Mouse (Mus musculus) hindbrain, embryonic 16.5 days (tissue): Measurements from ENCODE around the gene Sh3rf1. TPM values are rescaled to one million over a fixed set of nuclear protein-coding genes. Genes with fewer than 3 reads are reported as not detected.
A peak's percentile ranks its signal among the peaks of the same experiment; 100 is the strongest.

ENCODE experiments used
- ATAC-seq: fragments of 200-750 bp; cut with Nextera tagmentation; 2 replicates; pipeline ENCODE4 v1.8.0; 2017; ENCODE audit warnings: moderate TSS enrichment, moderate library complexity
- H3K27ac ChIP-seq: fragments of 300-500 bp; sonication (generic); 2 replicates; pipeline ENCODE4 v1.5.1; 2014; ENCODE audit warnings: low read depth, mild to moderate bottlenecking, control low read depth, low read length, moderate library complexity
- H3K27me3 ChIP-seq: fragments of 300-500 bp; sonication (generic); replicated peaks from 2 replicates; pipeline ENCODE4 v1.6.1; 2014; ENCODE audit warnings: low read length; ENCODE audit not compliant: control insufficient read depth, insufficient read depth
- H3K36me3 ChIP-seq: fragments of 300-500 bp; sonication (generic); 2 replicates; pipeline ENCODE4 v1.6.1; 2014; ENCODE audit warnings: mild to moderate bottlenecking, low read length, moderate library complexity, mixed read lengths; ENCODE audit not compliant: control insufficient read depth, insufficient read depth
- H3K4me1 ChIP-seq: fragments of 300-500 bp; sonication (generic); 2 replicates; pipeline ENCODE4 v1.6.1; 2014; ENCODE audit warnings: low read depth, low read length; ENCODE audit not compliant: control insufficient read depth, insufficient read depth
- H3K4me2 ChIP-seq: fragments of 300-500 bp; sonication (generic); 2 replicates; pipeline ENCODE4 v1.6.1; 2014; ENCODE audit warnings: mild to moderate bottlenecking, low read length, control low read depth, moderate library complexity
- H3K4me3 ChIP-seq: fragments of 300-500 bp; sonication (generic); 2 replicates; pipeline ENCODE4 v1.5.1; 2014; ENCODE audit warnings: mild to moderate bottlenecking, low read length, control low read depth, moderate library complexity
- H3K9ac ChIP-seq: fragments of 300-500 bp; sonication (generic); 2 replicates; pipeline ENCODE4 v1.6.1; 2014; ENCODE audit warnings: low read depth, mild to moderate bottlenecking, control low read depth, low read length, moderate library complexity
- H3K9me3 ChIP-seq: fragments of 300-500 bp; sonication (generic); 2 replicates; pipeline ENCODE4 v1.6.1; 2014; ENCODE audit warnings: mild to moderate bottlenecking, low read length, moderate library complexity; ENCODE audit not compliant: control insufficient read depth
- WGBS: fragments of 180-500 bp; shearing (Covaris S2); extraction: QIAGEN DNeasy Blood & Tissue Kit; methylation state at CpG from one replicate; pipeline ENCODE4 v1.1.7; 2014; 5-methylcytosine and 5-hydroxymethylcytosine counted together
- polyA plus RNA-seq: library from polyadenylated mRNA; unstranded; fragments of >200 nt; fragmentation: Nextera tagmentation; extraction: Ambion mirVana; gene quantifications from 2 replicates; pipeline ENCODE4 v1.2.1, GENCODE M21; 2015

Gene Sh3rf1
- polyA plus RNA-seq, 1 experiment from 2014 or later = 23.3 TPM

- peaks cover 6% of the 10 kb centered on the region for H3K9me3 ChIP-seq
- ATAC-seq = 0 out of 2 replicates have a peak, but pooled peaks have one; percentile 31
Measured at GRCm38 (mm10) chr8:61247270-61248025, 23.8 kb downstream of the Sh3rf1 start.

GRCm38 (mm10) chr8:61249511-61249910 lies 25.8 kb downstream of the Sh3rf1 start:
- ATAC-seq = no peak
- Histone ChIP-seq H3K4me3 (no peak overlapping the region), H3K27ac (no peak overlapping the region), H3K9me3 (peaks cover 6% of the 10 kb centered on the region), H3K9ac (no peak overlapping the region), H3K27me3 (no peaks in the 10 kb centered on the region), H3K4me2 (no peak overlapping the region), H3K36me3 (peaks cover 4% of the 10 kb centered on the region; the same call in 1 of the 2 replicates), H3K4me1 (peaks cover 4% of the 10 kb centered on the region; the same call in 1 of the 2 replicates)
- WGBS = 95% methylated on average over 4 of the region's 4 CpGs

More at GRCm38 (mm10) chr8:61247270-61248025, 23.8 kb downstream of the Sh3rf1 start:
- Histone ChIP-seq H3K4me1 (peaks cover 4% of the 10 kb centered on the region; the same call in 1 of the 2 replicates), H3K36me3 (peaks cover 4% of the 10 kb centered on the region; the same call in 1 of the 2 replicates), H3K9ac (no peak overlapping the region), H3K4me2 (no peak overlapping the region), H3K27me3 (no peaks in the 10 kb centered on the region), H3K27ac (no peak overlapping the region), H3K4me3 (no peak overlapping the region)
- WGBS = 50% methylated on average over 13 of the region's 13 CpGs

- no peak for ATAC-seq
- H3K9me3 ChIP-seq = peaks cover 6% of the 10 kb centered on the region
- H3K4me2 ChIP-seq = no peak overlapping the region
- WGBS = 79% methylated on average over 5 of the region's 5 CpGs
- H3K9ac ChIP-seq = no peak overlapping the region
- H3K27ac ChIP-seq = no peak overlapping the region
- H3K27me3 ChIP-seq = no peaks in the 10 kb centered on the region
- H3K36me3 ChIP-seq = peaks cover 4% of the 10 kb centered on the region; the same call in 1 of the 2 replicates
- H3K4me1 ChIP-seq = peaks cover 3% of the 10 kb centered on the region
- H3K4me3 ChIP-seq = no peak overlapping the region
Measured at GRCm38 (mm10) chr8:61254196-61254595, 30.5 kb downstream of the Sh3rf1 start.

GRCm38 (mm10) chr8:61258828-61259227 lies 35.2 kb downstream of the Sh3rf1 start:
- no peak for ATAC-seq
- Histone ChIP-seq H3K4me1 (peaks cover 17% of the 10 kb centered on the region), H3K9me3 (no peaks in the 10 kb centered on the region), H3K4me2 (no peak overlapping the region), H3K36me3 (no peaks in the 10 kb centered on the region), H3K9ac (no peak overlapping the region), H3K27ac (no peak overlapping the region), H3K4me3 (no peak overlapping the region), H3K27me3 (no peaks in the 10 kb centered on the region)
- WGBS = 86% methylated on average over 9 of the region's 9 CpGs

GRCm38 (mm10) chr8:61259526-61259925 lies 35.9 kb downstream of the Sh3rf1 start:
- H3K27ac ChIP-seq = no peak overlapping the region
- ATAC-seq = peak; percentile 60
- 68% methylated on average over 7 of the region's 7 CpGs for WGBS
- H3K27me3 ChIP-seq = no peaks in the 10 kb centered on the region
- no peak overlapping the region for H3K9ac ChIP-seq
- no peaks in the 10 kb centered on the region for H3K36me3 ChIP-seq
- no peaks in the 10 kb centered on the region for H3K9me3 ChIP-seq
- H3K4me3 ChIP-seq = no peak overlapping the region
- H3K4me1 ChIP-seq = peaks cover 17% of the 10 kb centered on the region
- no peak overlapping the region for H3K4me2 ChIP-seq

GRCm38 (mm10) chr8:61260530-61260929 lies 36.9 kb downstream of the Sh3rf1 start:
- peaks cover 17% of the 10 kb centered on the region for H3K4me1 ChIP-seq
- H3K9me3 ChIP-seq = no peaks in the 10 kb centered on the region
- H3K36me3 ChIP-seq = no peaks in the 10 kb centered on the region
- ATAC-seq = no peak
- H3K4me3 ChIP-seq = no peak overlapping the region
- no peak overlapping the region for H3K27ac ChIP-seq
- H3K4me2 ChIP-seq = no peak overlapping the region
- 70% methylated on average over 7 of the region's 7 CpGs for WGBS
- no peak overlapping the region for H3K9ac ChIP-seq
- no peaks in the 10 kb centered on the region for H3K27me3 ChIP-seq

GRCm38 (mm10) chr8:61261374-61261773 lies 37.7 kb downstream of the Sh3rf1 start:
- Histone ChIP-seq H3K9me3 (no peaks in the 10 kb centered on the region), H3K4me2 (no peak overlapping the region), H3K4me1 (peaks cover 14% of the 10 kb centered on the region), H3K36me3 (no peaks in the 10 kb centered on the region), H3K27ac (no peak overlapping the region), H3K27me3 (no peaks in the 10 kb centered on the region), H3K4me3 (no peak overlapping the region), H3K9ac (no peak overlapping the region)
- whole genome bisulfite sequencing = 59% methylated on average over 4 of the region's 4 CpGs
- ATAC-seq = no peak; the same call in 1 of the 2 replicates

- Histone ChIP-seq H3K9ac (no peak overlapping the region), H3K4me3 (no peak overlapping the region), H3K27ac (no peak overlapping the region), H3K36me3 (no peaks in the 10 kb centered on the region), H3K27me3 (no peaks in the 10 kb centered on the region), H3K4me1 (peaks cover 14% of the 10 kb centered on the region), H3K9me3 (no peaks in the 10 kb centered on the region), H3K4me2 (no peak overlapping the region)
- WGBS = 88% methylated on average over 4 of the region's 4 CpGs
- no peak for ATAC-seq
Measured at GRCm38 (mm10) chr8:61263691-61264090, 40.0 kb downstream of the Sh3rf1 start.

GRCm38 (mm10) chr8:61264881-61265280 lies 41.2 kb downstream of the Sh3rf1 start:
- no peak for ATAC-seq
- H3K36me3 ChIP-seq = no peaks in the 10 kb centered on the region
- H3K9ac ChIP-seq = no peak overlapping the region
- no peak overlapping the region for H3K27ac ChIP-seq
- 75% methylated on average over 7 of the region's 7 CpGs for WGBS
- H3K4me3 ChIP-seq = no peak overlapping the region
- H3K4me2 ChIP-seq = no peak overlapping the region
- H3K27me3 ChIP-seq = no peaks in the 10 kb centered on the region
- H3K4me1 ChIP-seq = peaks cover 14% of the 10 kb centered on the region
- no peaks in the 10 kb centered on the region for H3K9me3 ChIP-seq
